Mouse (Mus musculus): ENCODE results near the gene Olfr1459. TPM values are rescaled to one million over a fixed set of nuclear protein-coding genes. Genes with fewer than 3 reads are reported as not detected.

Olfr1459 gene
- polyA plus RNA-seq (2016; fragmentation: Nextera tagmentation; extraction: Ambion mirVana): not detected in 2 replicates

DNA sequence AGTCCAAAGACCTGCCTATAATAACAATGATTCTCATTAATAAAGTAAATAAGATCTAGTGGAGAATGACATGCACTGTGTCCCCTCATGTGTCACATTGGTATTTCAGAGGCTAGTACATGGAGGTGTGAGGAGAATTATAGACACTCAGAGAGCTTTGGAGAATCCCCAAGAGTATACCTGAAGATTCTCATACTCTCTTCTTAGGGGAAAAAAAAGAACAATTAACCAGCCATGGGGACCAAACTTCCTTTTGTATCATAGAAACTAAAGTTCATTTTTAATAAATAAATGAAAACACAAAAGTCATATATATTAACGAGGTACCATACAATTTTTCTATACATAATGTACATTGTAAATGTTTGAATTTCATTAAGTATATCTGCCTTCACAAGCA, at the start of gene Olfr1459:
Gene Olfr1459, minus strand, starts transcription at position 101 of the 400 bp plus-strand sequence.
- 71% methylated on average over 1 of the region's 1 CpGs for WGBS
- Histone ChIP-seq H3K4me1 (no peaks in the 10 kb centered on the region), H3K4me2 (replicated peaks) (no peak within 1 kb of the TSS), H3K27ac (no peak within 1 kb of the TSS), H3K36me3 (no peaks in the 10 kb centered on the region), H3K4me3 (no peak within 1 kb of the TSS), H3K9me3 (replicated peaks) (peaks cover 22% of the 10 kb centered on the region), H3K9ac (no peak within 1 kb of the TSS), H3K27me3 (no peaks in the 10 kb centered on the region)
- ATAC-seq (ENCODE audit: low FRiP score): no peak

DNA sequence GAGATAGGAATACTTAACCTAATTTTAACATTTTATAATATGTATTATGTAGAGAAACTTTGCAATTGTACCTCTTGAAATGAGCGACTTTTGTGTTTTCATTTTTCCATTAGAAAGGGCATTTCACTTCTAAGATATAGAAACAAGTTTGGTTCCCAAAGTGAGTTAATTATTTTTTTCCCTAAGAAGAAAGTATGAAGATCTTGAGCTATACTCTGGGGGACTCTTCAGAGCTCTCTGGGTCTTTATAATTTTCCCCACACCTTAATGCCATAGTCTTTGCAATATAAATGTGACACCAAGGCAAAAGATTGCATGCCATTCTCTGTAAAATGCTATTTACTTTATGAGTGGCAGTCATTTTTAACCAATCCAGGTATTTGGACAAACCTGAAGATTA, 36.1 kb upstream of the Olfr1459 start, which contains the start of gene Olfr1462:
Gene Olfr1462, plus strand, starts transcription at position 301 of the 400 bp plus-strand sequence.
- no peak for ATAC-seq (ENCODE audit: low FRiP score)
- WGBS: 85% methylated on average over 1 of the region's 1 CpGs
- Histone ChIP-seq H3K4me1 (no peaks in the 10 kb centered on the region), H3K36me3 (no peaks in the 10 kb centered on the region), H3K27me3 (no peaks in the 10 kb centered on the region), H3K4me2 (replicated peaks) (no peak within 1 kb of the TSS), H3K27ac (no peak within 1 kb of the TSS), H3K9ac (no peak within 1 kb of the TSS), H3K4me3 (no peak within 1 kb of the TSS), H3K9me3 (replicated peaks) (peaks cover 15% of the 10 kb centered on the region; the same call in 1 of the 2 replicates)

DNA sequence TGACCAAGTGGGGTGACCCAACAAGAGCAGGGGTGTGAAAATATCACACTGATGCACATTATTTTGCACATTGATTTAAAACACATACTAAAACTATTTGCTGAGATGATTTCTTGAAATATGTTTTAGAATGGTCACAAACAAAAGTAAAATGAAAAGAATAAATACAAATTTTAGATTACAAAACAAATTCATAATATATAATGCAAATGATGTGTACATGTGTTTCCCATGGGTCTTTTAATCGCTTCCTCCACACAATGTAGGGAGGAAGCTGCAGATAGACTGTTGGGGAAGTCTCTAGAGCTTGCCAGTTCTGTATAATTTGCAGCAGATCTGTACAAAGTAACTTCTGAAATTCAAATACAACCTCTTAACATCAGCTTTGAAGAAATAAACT, 13.4 kb upstream of the Olfr1459 start, which contains the start of gene Olfr1461:
Gene Olfr1461, plus strand, starts transcription at position 301 of the 400 bp plus-strand sequence.
- H3K9me3 ChIP-seq (replicated peaks): 0 out of 2 replicates have a peak, but pooled peaks cover 4% of the 10 kb centered on the region
- WGBS: 77% methylated on average over 1 of the region's 1 CpGs
- H3K4me3 ChIP-seq: no peak within 1 kb of the TSS
- no peak within 1 kb of the TSS for H3K9ac ChIP-seq
- ATAC-seq (ENCODE audit: low FRiP score): no peak
- no peak within 1 kb of the TSS for H3K4me2 ChIP-seq (replicated peaks)
- no peak within 1 kb of the TSS for H3K27ac ChIP-seq
- no peaks in the 10 kb centered on the region for H3K36me3 ChIP-seq
- H3K4me1 ChIP-seq: no peaks in the 10 kb centered on the region
- no peaks in the 10 kb centered on the region for H3K27me3 ChIP-seq

DNA sequence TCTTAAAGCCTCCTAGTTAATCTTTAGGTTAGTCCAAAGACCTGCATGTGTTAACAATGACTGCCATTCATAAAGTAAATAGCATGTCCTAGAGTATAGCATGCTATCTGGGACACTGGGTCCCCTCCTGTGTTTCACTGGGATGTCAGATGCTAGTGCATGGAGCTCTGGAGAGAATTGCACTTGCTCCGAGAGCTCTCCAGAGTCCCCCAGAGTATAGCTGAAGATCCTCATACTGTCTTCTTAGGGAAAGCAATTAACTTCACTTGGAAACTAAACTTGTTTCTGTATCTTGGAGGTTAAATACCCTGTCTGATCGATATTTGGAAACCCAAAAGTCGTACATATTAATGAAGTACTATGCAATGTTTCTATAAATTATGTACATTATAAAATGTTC, 42.7 kb downstream of the Olfr1459 start, which contains the start of gene Olfr1458:
Gene Olfr1458, minus strand, starts transcription at position 101 of the 400 bp plus-strand sequence.
- no peak for ATAC-seq (ENCODE audit: low FRiP score)
- H3K27ac ChIP-seq: no peak within 1 kb of the TSS
- no peaks in the 10 kb centered on the region for H3K4me1 ChIP-seq
- H3K27me3 ChIP-seq: no peaks in the 10 kb centered on the region
- 81% methylated on average over 3 of the region's 3 CpGs for WGBS
- H3K4me2 ChIP-seq (replicated peaks): no peak within 1 kb of the TSS
- peaks cover 33% of the 10 kb centered on the region for H3K9me3 ChIP-seq (replicated peaks)
- H3K36me3 ChIP-seq: no peaks in the 10 kb centered on the region
- H3K9ac ChIP-seq: no peak within 1 kb of the TSS
- no peak within 1 kb of the TSS for H3K4me3 ChIP-seq

DNA sequence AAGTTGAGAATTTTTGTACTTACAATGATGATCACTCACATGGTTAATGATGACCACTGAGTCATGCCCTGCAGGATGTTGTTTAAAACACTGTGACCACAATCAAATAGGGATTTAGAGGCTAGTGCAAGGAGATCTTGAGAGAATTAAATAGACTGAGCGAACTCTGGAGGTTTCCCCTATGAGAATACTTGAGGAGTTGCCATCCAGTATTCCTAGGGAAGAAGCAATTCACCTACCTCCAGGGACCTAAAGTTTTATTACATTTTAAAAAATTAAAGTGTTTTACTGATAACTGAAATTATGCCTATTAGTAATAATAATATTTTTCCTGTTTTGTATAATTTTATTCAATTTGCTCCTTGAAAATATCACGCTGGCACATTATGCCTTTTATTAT, 51.6 kb downstream of the Olfr1459 start, which contains the start of gene Olfr1457:
Gene Olfr1457, minus strand, starts transcription at position 101 of the 400 bp plus-strand sequence.
- 78% methylated on average over 2 of the region's 2 CpGs for WGBS
- Histone ChIP-seq H3K27ac (no peak within 1 kb of the TSS), H3K9ac (no peak within 1 kb of the TSS), H3K27me3 (no peaks in the 10 kb centered on the region), H3K4me3 (no peak within 1 kb of the TSS), H3K9me3 (replicated peaks) (peaks cover 21% of the 10 kb centered on the region; the same call in 1 of the 2 replicates), H3K4me1 (no peaks in the 10 kb centered on the region), H3K4me2 (replicated peaks) (no peak within 1 kb of the TSS), H3K36me3 (no peaks in the 10 kb centered on the region)
- no peak for ATAC-seq (ENCODE audit: low FRiP score)

DNA sequence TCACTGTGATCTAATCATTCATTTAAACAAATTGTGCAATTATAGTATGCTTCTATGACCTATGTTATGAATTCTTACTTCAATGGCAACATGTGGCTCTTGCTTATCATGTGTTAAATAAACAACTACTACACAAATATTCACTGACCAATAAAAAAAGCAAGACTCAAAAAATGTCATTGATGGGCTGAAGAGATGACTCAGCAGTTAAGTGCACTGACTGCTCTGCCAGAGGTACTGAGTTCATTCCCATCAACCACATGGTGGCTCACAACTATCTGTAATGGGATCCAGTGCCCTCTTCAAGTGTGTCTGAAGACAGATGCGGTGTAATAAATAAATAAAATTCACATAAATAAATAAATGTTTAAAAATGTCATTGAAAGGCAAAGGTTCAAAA, 55.4 kb downstream of the Olfr1459 start:
- Histone ChIP-seq H3K27ac (no peak overlapping the region), H3K4me1 (no peaks in the 10 kb centered on the region), H3K9ac (no peak overlapping the region), H3K36me3 (no peaks in the 10 kb centered on the region), H3K9me3 (replicated peaks) (peaks cover 19% of the 10 kb centered on the region; the same call in 1 of the 2 replicates), H3K4me2 (replicated peaks) (no peak overlapping the region), H3K4me3 (no peak overlapping the region), H3K27me3 (no peaks in the 10 kb centered on the region)
- no peak for ATAC-seq (ENCODE audit: low FRiP score)
- 94% methylated on average over 1 of the region's 1 CpGs for WGBS

Other genes with a start within 250 kb of the Olfr1459 start
- gene Olfr1447, start 245.8 kb downstream of the Olfr1459 start, polyA plus RNA-seq (2016; fragmentation: Nextera tagmentation; extraction: Ambion mirVana): not detected in 2 replicates
- not detected in 2 replicates for gene Olfr1448, start 225.1 kb downstream of the Olfr1459 start, polyA plus RNA-seq (2016; fragmentation: Nextera tagmentation; extraction: Ambion mirVana)
- not detected in 2 replicates for gene Olfr1449, start 218.7 kb downstream of the Olfr1459 start, polyA plus RNA-seq (2016; fragmentation: Nextera tagmentation; extraction: Ambion mirVana)
- gene Olfr1450, start 199.3 kb downstream of the Olfr1459 start, polyA plus RNA-seq (2016; fragmentation: Nextera tagmentation; extraction: Ambion mirVana): not detected in 2 replicates
- gene Olfr1451, start 154.5 kb downstream of the Olfr1459 start, polyA plus RNA-seq (2016; fragmentation: Nextera tagmentation; extraction: Ambion mirVana): not detected in 2 replicates
- not detected in 2 replicates for gene Olfr1453, start 121.2 kb downstream of the Olfr1459 start, polyA plus RNA-seq (2016; fragmentation: Nextera tagmentation; extraction: Ambion mirVana)
- gene Olfr1454, start 88.9 kb downstream of the Olfr1459 start, polyA plus RNA-seq (2016; fragmentation: Nextera tagmentation; extraction: Ambion mirVana): not detected in 2 replicates
- gene Olfr1457, start 51.7 kb downstream of the Olfr1459 start, polyA plus RNA-seq (2016; fragmentation: Nextera tagmentation; extraction: Ambion mirVana): not detected in 2 replicates
- gene Olfr1458, start 42.8 kb downstream of the Olfr1459 start, polyA plus RNA-seq (2016; fragmentation: Nextera tagmentation; extraction: Ambion mirVana): not detected in 2 replicates
- gene Olfr1461, start 13.5 kb upstream of the Olfr1459 start, polyA plus RNA-seq (2016; fragmentation: Nextera tagmentation; extraction: Ambion mirVana): not detected in 2 replicates
- not detected in 2 replicates for gene Olfr1462, start 36.2 kb upstream of the Olfr1459 start, polyA plus RNA-seq (2016; fragmentation: Nextera tagmentation; extraction: Ambion mirVana)
- not detected in 2 replicates for gene Olfr1463, start 81.8 kb upstream of the Olfr1459 start, polyA plus RNA-seq (2016; fragmentation: Nextera tagmentation; extraction: Ambion mirVana)
- not detected in 2 replicates for gene Olfr1465, start 166.0 kb upstream of the Olfr1459 start, polyA plus RNA-seq (2016; fragmentation: Nextera tagmentation; extraction: Ambion mirVana)
- gene Olfr1466, start 189.3 kb upstream of the Olfr1459 start, polyA plus RNA-seq (2016; fragmentation: Nextera tagmentation; extraction: Ambion mirVana): not detected in 2 replicates
- not detected in 2 replicates for gene Olfr1467, start 212.7 kb upstream of the Olfr1459 start, polyA plus RNA-seq (2016; fragmentation: Nextera tagmentation; extraction: Ambion mirVana)